Mouse (Mus musculus) CH12.LX (cell line): ENCODE measurements around the gene Dnmbp. TPM values are rescaled to one million over a fixed set of nuclear protein-coding genes. Genes with fewer than 3 reads are reported as not detected.

Experiments used
- DNase-seq: peaks from one replicate; pipeline ENCODE4 v3.0.0-alpha.2; 2013; ENCODE audit errors: extremely low read depth
- H3K27ac ChIP-seq: 2 replicates; pipeline ENCODE4 v1.5.1; 2012; ENCODE audit warnings: low read depth, mild to moderate bottlenecking, control low read depth, moderate library complexity; ENCODE audit not compliant: insufficient read depth
- H3K27me3 ChIP-seq: replicated peaks from 2 replicates; pipeline ENCODE3; 2012; ENCODE audit warnings: inconsistent platforms
- H3K36me3 ChIP-seq, 2 experiments: replicated peaks in 1 of 2; 2 replicates each; pipeline versions ENCODE3 to v1.6.1; 2012; ENCODE audit warnings: inconsistent platforms in 1 of 2, low read length in 1 of 2, mild to moderate bottlenecking in 1 of 2, mixed read lengths in 1 of 2, moderate library complexity in 1 of 2; ENCODE audit not compliant: control insufficient read depth in 1 of 2, insufficient read depth in 1 of 2
- H3K4me1 ChIP-seq, 2 experiments: 2 replicates each; pipeline ENCODE4 v1.6.1; 2012; ENCODE audit warnings: inconsistent platforms in 1 of 2, moderate library complexity in 1 of 2; ENCODE audit not compliant: insufficient read depth in 2 of 2, control insufficient read depth in 1 of 2
- H3K4me2 ChIP-seq: 2 replicates; pipeline ENCODE4 v1.6.1; 2012; ENCODE audit warnings: low read depth, mild to moderate bottlenecking, control low read depth; ENCODE audit not compliant: poor library complexity, insufficient read depth, severe bottlenecking
- H3K4me3 ChIP-seq, 3 experiments: fragments of 150-350 bp in 1 of 3; sonication (generic) in 1 of 3; replicated peaks in 1 of 3; 2 replicates each; pipeline versions ENCODE3 to v1.5.1; 2011 to 2012; ENCODE audit warnings: low read depth in 2 of 3, low read length in 2 of 3, mild to moderate bottlenecking in 2 of 3, moderate library complexity in 2 of 3, control low read depth in 1 of 3, improper control_type of control experiment in 1 of 3, inconsistent platforms in 1 of 3, mixed read lengths in 1 of 3; ENCODE audit not compliant: poor library complexity in 1 of 3
- H3K79me2 ChIP-seq: replicated peaks from 2 replicates; pipeline ENCODE4 v1.6.1; 2012; ENCODE audit warnings: mild to moderate bottlenecking, moderate library complexity; ENCODE audit not compliant: control insufficient read depth, poor library complexity, insufficient read depth, severe bottlenecking; ENCODE audit errors: extremely low read depth
- H3K9ac ChIP-seq: 2 replicates; pipeline ENCODE4 v1.6.1; 2012; ENCODE audit warnings: low read depth, mild to moderate bottlenecking, control low read depth, moderate library complexity; ENCODE audit not compliant: insufficient read depth
- H3K9me3 ChIP-seq: replicated peaks from 2 replicates; pipeline ENCODE3; 2012; ENCODE audit warnings: low read length, inconsistent platforms, mixed read lengths
- CHD2 ChIP-seq: IDR thresholded peaks from 2 replicates; pipeline ENCODE4 v1.6.1; 2011; ENCODE audit warnings: low read length, improper control_type of control experiment
- CTCF ChIP-seq, 2 experiments: IDR thresholded peaks in 1 of 2; conservative IDR thresholded peaks in 1 of 2; 2 replicates each; pipeline ENCODE4 v1.5.1; 2011 to 2012; ENCODE audit warnings: low read depth in 2 of 2, low read length in 2 of 2, improper control_type of control experiment in 1 of 2, inconsistent platforms in 1 of 2, mild to moderate bottlenecking in 1 of 2, moderate library complexity in 1 of 2
- E2F4 ChIP-seq: IDR thresholded peaks from 2 replicates; pipeline ENCODE4 v1.6.1; 2011; ENCODE audit warnings: low read depth, low read length, improper control_type of control experiment; ENCODE audit not compliant: insufficient replicate concordance
- ELF1 ChIP-seq: IDR thresholded peaks from 2 replicates; pipeline ENCODE4 v1.6.1; 2014; ENCODE audit warnings: low read depth, mild to moderate bottlenecking, inconsistent platforms, low read length, improper control_type of control experiment
- EP300 ChIP-seq: IDR thresholded peaks from 2 replicates; pipeline ENCODE4 v1.6.1; 2011; ENCODE audit warnings: low read length, improper control_type of control experiment
- IRF4 ChIP-seq: IDR thresholded peaks from 2 replicates; pipeline ENCODE4 v1.6.1; 2014; ENCODE audit warnings: low read depth, mild to moderate bottlenecking, inconsistent platforms, low read length, improper control_type of control experiment
- JUND ChIP-seq: conservative IDR thresholded peaks from 2 replicates; pipeline ENCODE4 v1.6.1; 2011; ENCODE audit warnings: low read depth, low read length, improper control_type of control experiment
- KAT2A ChIP-seq: IDR thresholded peaks from 2 replicates; pipeline ENCODE4 v1.6.1; 2012; ENCODE audit warnings: low read length, improper control_type of control experiment, inconsistent platforms; ENCODE audit not compliant: insufficient replicate concordance
- MAX ChIP-seq: IDR thresholded peaks from 2 replicates; pipeline ENCODE4 v1.6.1; 2011; ENCODE audit warnings: low read length, improper control_type of control experiment
- MXI1 ChIP-seq: IDR thresholded peaks from 2 replicates; pipeline ENCODE4 v1.6.1; 2011; ENCODE audit warnings: mild to moderate bottlenecking, low read depth, low read length, improper control_type of control experiment
- MYC ChIP-seq: IDR thresholded peaks from 2 replicates; pipeline ENCODE4 v1.6.1; 2011; ENCODE audit warnings: low read depth, mild to moderate bottlenecking, improper control_type of control experiment, low read length
- NELFE ChIP-seq: IDR thresholded peaks from 2 replicates; pipeline ENCODE4 v1.6.1; 2011; ENCODE audit warnings: low read depth, low read length, improper control_type of control experiment
- NRF1 ChIP-seq: IDR thresholded peaks from 2 replicates; pipeline ENCODE4 v1.6.1; 2014; ENCODE audit warnings: low read depth, mild to moderate bottlenecking, inconsistent platforms, low read length, improper control_type of control experiment, moderate library complexity
- PAX5 ChIP-seq: IDR thresholded peaks from 2 replicates; pipeline ENCODE4 v1.6.1; 2012; ENCODE audit warnings: low read length, inconsistent platforms, mixed read lengths
- RAD21 ChIP-seq: IDR thresholded peaks from 2 replicates; pipeline ENCODE4 v1.6.1; 2011; ENCODE audit warnings: low read depth, mild to moderate bottlenecking, low read length, improper control_type of control experiment, moderate library complexity
- SIN3A ChIP-seq: IDR thresholded peaks from 2 replicates; pipeline ENCODE4 v1.6.1; 2012; ENCODE audit warnings: low read length, improper control_type of control experiment, inconsistent platforms
- SMC3 ChIP-seq: IDR thresholded peaks from 2 replicates; pipeline ENCODE4 v1.6.1; 2011; ENCODE audit warnings: low read depth, low read length, improper control_type of control experiment
- TBP ChIP-seq: conservative IDR thresholded peaks from 2 replicates; pipeline ENCODE4 v1.6.1; 2011; ENCODE audit warnings: low read depth, low read length, improper control_type of control experiment
- TCF12 ChIP-seq: IDR thresholded peaks from 2 replicates; pipeline ENCODE4 v1.6.1; 2014; ENCODE audit warnings: low read depth, mild to moderate bottlenecking, inconsistent platforms, low read length, improper control_type of control experiment
- USF1 ChIP-seq: IDR thresholded peaks from 2 replicates; pipeline ENCODE4 v1.6.1; 2014; ENCODE audit warnings: low read depth, mild to moderate bottlenecking, inconsistent platforms, low read length, improper control_type of control experiment
- USF2 ChIP-seq: conservative IDR thresholded peaks from 2 replicates; pipeline ENCODE4 v1.6.1; 2011; ENCODE audit warnings: low read depth, low read length, improper control_type of control experiment
- ZC3H11A ChIP-seq: IDR thresholded peaks from 2 replicates; pipeline ENCODE4 v1.6.1; 2012; ENCODE audit warnings: low read depth, mild to moderate bottlenecking, inconsistent platforms, low read length, improper control_type of control experiment
- dilution Hi-C: fragments of 300-500 bp; cut with MboI; formaldehyde crosslinking; loops from 2 replicates; pipeline ENCODE4 v1.14.3; 2020; ENCODE audit warnings: low sequenced_read_pairs; ENCODE audit not compliant: extremely low pct_unique_long_range_greater_than_20kb, extremely low pct_ligation_motif_present
- in situ Hi-C: fragments of 300-500 bp; cut with MboI; formaldehyde crosslinking; loops from 3 replicates; pipeline ENCODE4 v1.14.3; 2019; ENCODE audit warnings: low sequenced_read_pairs, low pct_ligation_motif_present, low pct_unique_long_range_greater_than_20kb, mixed read lengths
- polyA plus RNA-seq: library from polyadenylated mRNA; unstranded; fragments of >175 nt; gene quantifications from 2 replicates; pipeline ENCODE4 v1.2.1, GENCODE M21; 2012; ENCODE audit warnings: low read depth; ENCODE audit not compliant: insufficient read length
- total RNA-seq, 2 experiments: library from RNA; depleted of rRNA; stranded (reverse); fragments of 300-350 nt in 1 of 2; fragments of >200 nt in 1 of 2; gene quantifications; 2 replicates each; pipeline ENCODE4 v1.2.3; 2012 to 2014

The Dnmbp gene
- total and polyA plus RNA-seq, 3 experiments = 1.8 to 5.4 (median 2.3) TPM

- dilution Hi-C loops (no loop called here), in situ Hi-C loops (no loop called here)
- Histone ChIP-seq H3K4me2 (no peak overlapping the region), H3K4me3 (no peak overlapping the region), H3K27ac (no peak overlapping the region), H3K79me2 (no peaks in the 10 kb centered on the region), H3K9ac (no peak overlapping the region), H3K4me1 (no peaks in the 10 kb centered on the region), H3K27me3 (no peaks in the 10 kb centered on the region), H3K36me3 (peaks cover 2 to 70% of the 10 kb centered on the region in 2 experiments), H3K9me3 (no peaks in the 10 kb centered on the region)
- TF ChIP-seq PAX5 (no peak), USF2 (peak; percentile 40), USF1 (peak; percentile 17; the same call in 1 of the 2 replicates)
- DNase-seq = no peak
Observed at GRCm38 (mm10) chr19:43870418-43870817, 69.6 kb downstream of the Dnmbp start.

GRCm38 (mm10) chr19:43857347-43857746, 82.6 kb downstream of the Dnmbp start:
- H3K27me3 ChIP-seq = no peaks in the 10 kb centered on the region
- peaks cover 10 to 47% of the 10 kb centered on the region in 2 experiments for H3K36me3 ChIP-seq
- no peak overlapping the region for H3K4me2 ChIP-seq
- peaks cover 2% of the 10 kb centered on the region for H3K9me3 ChIP-seq
- TF ChIP-seq EP300 (no peak), E2F4 (no peak), CHD2 (no peak)
- TF ChIP-seq, all 38 proteins: peak for 0
- Histone ChIP-seq H3K4me3 (no peak overlapping the region), H3K9ac (no peak overlapping the region), H3K79me2 (no peaks in the 10 kb centered on the region), H3K27ac (no peak overlapping the region), H3K4me1 (peaks cover 0 to 1% of the 10 kb centered on the region in 2 experiments; a peak in 1 of 4 replicates)
- in situ Hi-C loops = no loop called here
- dilution Hi-C loops = no loop called here
- no peak for DNase-seq

- Histone ChIP-seq H3K4me1 (peaks cover 0 to 11% of the 10 kb centered on the region in 2 experiments; a peak in 1 of 4 replicates), H3K79me2 (no peaks in the 10 kb centered on the region), H3K4me2 (no peak overlapping the region; the same call in 1 of the 2 replicates), H3K9me3 (no peaks in the 10 kb centered on the region), H3K27ac (no peak overlapping the region), H3K4me3 (no peak overlapping the region), H3K27me3 (no peaks in the 10 kb centered on the region), H3K9ac (no peak overlapping the region), H3K36me3 (peaks cover 14 to 58% of the 10 kb centered on the region in 2 experiments)
- dilution Hi-C loops = no loop called here
- TF ChIP-seq IRF4 (no peak), MAX (no peak), SIN3A (no peak), CTCF (conservative IDR thresholded peaks at IDR 0.05 in 1 of 2, IDR thresholded peaks at IDR 0.05 in 1 of 2; ENCODE audit: low read depth in 2 of 2, low read length in 2 of 2) (peak; percentile 24 to 53; a peak in 3 of 4 replicates), MXI1 (no peak), RAD21 (peak; percentile 30), JUND (no peak), ZC3H11A (no peak), TBP (no peak), TCF12 (no peak), NRF1 (no peak), NELFE (no peak), CHD2 (no peak), USF1 (no peak), SMC3 (peak; percentile 23; the same call in 1 of the 2 replicates), ELF1 (no peak), MYC (no peak), KAT2A (no peak)
- DNase-seq = no peak
- in situ Hi-C loops = no loop called here
Observed at GRCm38 (mm10) chr19:43852837-43853545, 87.0 kb downstream of the Dnmbp start.
